17 mouse cellular contexts compared by ENCODE assay signal in the genomic region with DNA sequence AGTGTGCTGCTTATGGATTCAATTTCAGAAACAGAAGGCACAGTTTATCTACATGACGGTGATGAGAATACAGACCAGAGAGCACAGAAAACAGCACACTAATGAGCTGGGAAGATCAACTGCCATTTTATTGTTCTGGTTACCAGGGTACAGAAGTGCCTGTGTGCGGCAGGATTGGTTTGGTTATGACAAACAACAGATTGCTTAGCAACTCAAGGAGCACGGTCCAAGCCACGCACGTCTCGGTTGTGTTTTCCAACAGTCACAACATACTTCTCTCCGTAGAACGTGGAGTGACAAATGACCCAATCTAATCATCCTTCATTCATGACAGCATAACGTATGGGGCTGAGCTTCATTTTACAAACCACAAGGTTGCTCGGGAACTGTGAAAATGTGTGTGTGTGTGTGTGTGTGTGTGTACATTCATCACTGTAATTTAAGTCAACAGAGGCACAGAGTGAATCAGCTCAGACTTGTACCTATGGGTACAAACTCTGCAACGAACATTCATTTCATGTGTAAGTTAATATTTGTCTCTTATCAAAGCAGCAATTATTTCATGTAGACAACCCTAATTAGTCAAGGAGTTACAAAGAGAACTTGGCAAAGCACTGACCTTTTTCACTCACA.
DNase-seq lines count a peak whose midpoint lies in the region; ATAC-seq and TF ChIP-seq lines count a peak whose summit lies in the region.
"Had no signal": no experiment of that assay in that cellular context is flagged by ENCODE, and none has a peak within 500 bp of the region (broad histone marks: within the 10 kb centered on the region; RNA-seq: fewer than 3 reads in every experiment).

No protein-coding gene starts in this region.

- H3K4me1 ChIP-seq in hindbrain, embryonic 11.5 days (replicated peaks; ENCODE audit: control insufficient read depth, insufficient read depth, low read length): no peaks in the 10 kb centered on the region
- no peaks in the 10 kb centered on the region for H3K4me1 ChIP-seq in hindbrain, embryonic 10.5 days (replicated peaks)
- no peaks in the 10 kb centered on the region for H3K4me1 ChIP-seq in neural tube, embryonic 11.5 days (ENCODE audit: control insufficient read depth, insufficient read depth, low read length)
- no peaks in the 10 kb centered on the region for H3K4me1 ChIP-seq in neural tube, embryonic 15.5 days
- peaks cover 8% of the 10 kb centered on the region for H3K4me1 ChIP-seq in hindbrain, embryonic 13.5 days (replicated peaks)
- H3K4me1 ChIP-seq in stomach, postnatal 0 days (replicated peaks; ENCODE audit: control insufficient read depth, insufficient read depth): no peaks in the 10 kb centered on the region
- no peaks in the 10 kb centered on the region for H3K4me1 ChIP-seq in intestine, postnatal 0 days (replicated peaks; ENCODE audit: control insufficient read depth, insufficient read depth, low read length)
- H3K4me1 ChIP-seq: embryonic facial prominence, embryonic 13.5 days; limb, embryonic 15.5 days had no signal

- no peak for TF ChIP-seq EP300 in stomach, postnatal 0 days (optimal IDR thresholded peaks at IDR 0.05)

- no peak overlapping the region for H3K4me3 ChIP-seq in hindbrain, embryonic 11.5 days (ENCODE audit: low read depth, low read length)
- H3K4me3 ChIP-seq in hindbrain, embryonic 10.5 days: no peak overlapping the region
- H3K4me3 ChIP-seq in neural tube, embryonic 11.5 days (ENCODE audit: low read depth, low read length): no peak overlapping the region
- H3K4me3 ChIP-seq in neural tube, embryonic 15.5 days (replicated peaks): no peak overlapping the region
- H3K4me3 ChIP-seq in hindbrain, embryonic 13.5 days: no peak overlapping the region
- no peak overlapping the region for H3K4me3 ChIP-seq in stomach, postnatal 0 days (ENCODE audit: low read depth, low read length)
- H3K4me3 ChIP-seq in intestine, postnatal 0 days (ENCODE audit: low read depth, low read length): no peak overlapping the region
- H3K4me3 ChIP-seq: embryonic facial prominence, embryonic 13.5 days; limb, embryonic 15.5 days; neural tube, embryonic 13.5 days had no signal

- H3K36me3 ChIP-seq in hindbrain, embryonic 11.5 days (ENCODE audit: control insufficient read depth, insufficient read depth, low read length): no peaks in the 10 kb centered on the region
- no peaks in the 10 kb centered on the region for H3K36me3 ChIP-seq in hindbrain, embryonic 10.5 days
- no peaks in the 10 kb centered on the region for H3K36me3 ChIP-seq in neural tube, embryonic 11.5 days (ENCODE audit: control insufficient read depth, insufficient read depth, low read length)
- H3K36me3 ChIP-seq in neural tube, embryonic 15.5 days: no peaks in the 10 kb centered on the region
- no peaks in the 10 kb centered on the region for H3K36me3 ChIP-seq in hindbrain, embryonic 13.5 days
- H3K36me3 ChIP-seq in stomach, postnatal 0 days (ENCODE audit: control insufficient read depth, insufficient read depth, low read length): no peaks in the 10 kb centered on the region
- H3K36me3 ChIP-seq in intestine, postnatal 0 days (ENCODE audit: control insufficient read depth, insufficient read depth): no peaks in the 10 kb centered on the region
- H3K36me3 ChIP-seq: embryonic facial prominence, embryonic 13.5 days; limb, embryonic 15.5 days; neural tube, embryonic 13.5 days had no signal

- DNase-seq in hindbrain, embryonic 11.5 days (ENCODE audit: low spot score): no peak
- DNase-seq in hindbrain, embryonic 10.5 days (ENCODE audit: low spot score): no peak
- DNase-seq in neural tube, embryonic 11.5 days (ENCODE audit: low spot score): peak; percentile 11
- DNase-seq in stomach, postnatal 0 days (ENCODE audit: low spot score): peak; percentile 17
- no peak for DNase-seq in kidney, postnatal 36 days
- DNase-seq: adrenal gland, adult 8-10 months; cerebellum, adult 11-12 months; gastrocnemius, postnatal 10 days; kidney, adult 8-10 months; kidney, postnatal 25 days; liver, postnatal 0 days had no signal

- no peaks in the 10 kb centered on the region for H3K9me3 ChIP-seq in hindbrain, embryonic 11.5 days (ENCODE audit: control insufficient read depth, low read length)
- no peaks in the 10 kb centered on the region for H3K9me3 ChIP-seq in hindbrain, embryonic 10.5 days
- H3K9me3 ChIP-seq in neural tube, embryonic 11.5 days (ENCODE audit: control insufficient read depth, low read length): no peaks in the 10 kb centered on the region
- no peaks in the 10 kb centered on the region for H3K9me3 ChIP-seq in neural tube, embryonic 15.5 days (replicated peaks)
- H3K9me3 ChIP-seq in hindbrain, embryonic 13.5 days: no peaks in the 10 kb centered on the region
- no peaks in the 10 kb centered on the region for H3K9me3 ChIP-seq in stomach, postnatal 0 days (ENCODE audit: control insufficient read depth, low read length)
- H3K9me3 ChIP-seq in intestine, postnatal 0 days (ENCODE audit: control insufficient read depth): no peaks in the 10 kb centered on the region
- H3K9me3 ChIP-seq: embryonic facial prominence, embryonic 13.5 days; limb, embryonic 15.5 days; neural tube, embryonic 13.5 days had no signal

- TF ChIP-seq CTCF in stomach, postnatal 0 days (IDR thresholded peaks at IDR 0.05; ENCODE audit: low read depth): no peak
- no peak for TF ChIP-seq CTCF in intestine, postnatal 0 days (IDR thresholded peaks at IDR 0.05; ENCODE audit: low read depth)

- no peak overlapping the region for H3K27ac ChIP-seq in hindbrain, embryonic 11.5 days (ENCODE audit: low read depth, low read length)
- no peak overlapping the region for H3K27ac ChIP-seq in hindbrain, embryonic 10.5 days
- no peak overlapping the region for H3K27ac ChIP-seq in neural tube, embryonic 11.5 days (ENCODE audit: low read depth, low read length)
- H3K27ac ChIP-seq in neural tube, embryonic 15.5 days (replicated peaks): no peak overlapping the region
- H3K27ac ChIP-seq in hindbrain, embryonic 13.5 days: no peak overlapping the region
- no peak overlapping the region for H3K27ac ChIP-seq in stomach, postnatal 0 days (replicated peaks)
- no peak overlapping the region for H3K27ac ChIP-seq in intestine, postnatal 0 days (ENCODE audit: low read depth, low read length)
- H3K27ac ChIP-seq: embryonic facial prominence, embryonic 13.5 days; limb, embryonic 15.5 days; neural tube, embryonic 13.5 days had no signal

- H3K27me3 ChIP-seq in hindbrain, embryonic 11.5 days (ENCODE audit: control insufficient read depth, insufficient read depth, low read length): no peaks in the 10 kb centered on the region
- peaks cover 4% of the 10 kb centered on the region; the same call in 1 of the 2 replicates for H3K27me3 ChIP-seq in hindbrain, embryonic 10.5 days (ENCODE audit: insufficient read depth, poor library complexity, severe bottlenecking)
- no peaks in the 10 kb centered on the region for H3K27me3 ChIP-seq in neural tube, embryonic 11.5 days (ENCODE audit: control insufficient read depth, insufficient read depth, low read length)
- no peaks in the 10 kb centered on the region for H3K27me3 ChIP-seq in neural tube, embryonic 15.5 days (replicated peaks)
- no peaks in the 10 kb centered on the region for H3K27me3 ChIP-seq in hindbrain, embryonic 13.5 days
- no peaks in the 10 kb centered on the region for H3K27me3 ChIP-seq in stomach, postnatal 0 days (ENCODE audit: control insufficient read depth, insufficient read depth, low read length)
- H3K27me3 ChIP-seq in intestine, postnatal 0 days (replicated peaks; ENCODE audit: control insufficient read depth, insufficient read depth, low read length): no peaks in the 10 kb centered on the region
- H3K27me3 ChIP-seq: neural tube, embryonic 13.5 days had no signal

- ATAC-seq in hindbrain, embryonic 11.5 days (ENCODE audit: low FRiP score): peak; percentile 54
- ATAC-seq in neural tube, embryonic 11.5 days (ENCODE audit: insufficient read depth, low FRiP score, low TSS enrichment): no peak
- no peak; the same call in 1 of the 2 replicates for ATAC-seq in neural tube, embryonic 15.5 days (ENCODE audit: low FRiP score)
- peak; percentile 73 for ATAC-seq in hindbrain, embryonic 13.5 days (ENCODE audit: low FRiP score)
- peak; percentile 79; the same call in 1 of the 2 replicates for ATAC-seq in stomach, postnatal 0 days (ENCODE audit: low FRiP score, low TSS enrichment)
- no peak for ATAC-seq in intestine, postnatal 0 days
- ATAC-seq: liver, postnatal 0 days had no signal

- 69% methylated on average over 11 of the region's 11 CpGs for WGBS in hindbrain, embryonic 11.5 days
- 88% methylated on average over 11 of the region's 11 CpGs for WGBS in hindbrain, embryonic 10.5 days
- WGBS in neural tube, embryonic 11.5 days: 80% methylated on average over 11 of the region's 11 CpGs
- WGBS in neural tube, embryonic 15.5 days: 64% methylated on average over 11 of the region's 11 CpGs
- WGBS in hindbrain, embryonic 13.5 days: 53% methylated on average over 11 of the region's 11 CpGs
- 35% methylated on average over 11 of the region's 11 CpGs for WGBS in stomach, postnatal 0 days
- WGBS in intestine, postnatal 0 days: 63% methylated on average over 11 of the region's 11 CpGs

- H3K4me2 ChIP-seq in hindbrain, embryonic 11.5 days (replicated peaks; ENCODE audit: low read depth, low read length): no peak overlapping the region
- H3K4me2 ChIP-seq in neural tube, embryonic 11.5 days (ENCODE audit: low read depth): no peak overlapping the region
- H3K4me2 ChIP-seq in neural tube, embryonic 15.5 days: no peak overlapping the region
- H3K4me2 ChIP-seq in hindbrain, embryonic 13.5 days: no peak overlapping the region
- no peak overlapping the region for H3K4me2 ChIP-seq in stomach, postnatal 0 days (replicated peaks; ENCODE audit: low read depth)
- H3K4me2 ChIP-seq in intestine, postnatal 0 days (replicated peaks; ENCODE audit: low read depth): no peak overlapping the region
- H3K4me2 ChIP-seq: embryonic facial prominence, embryonic 13.5 days; limb, embryonic 15.5 days; neural tube, embryonic 13.5 days had no signal

- no peak overlapping the region for H3K9ac ChIP-seq in hindbrain, embryonic 11.5 days (ENCODE audit: low read depth, low read length)
- H3K9ac ChIP-seq in neural tube, embryonic 11.5 days (ENCODE audit: low read length): no peak overlapping the region
- H3K9ac ChIP-seq in neural tube, embryonic 15.5 days (replicated peaks): no peak overlapping the region
- H3K9ac ChIP-seq in hindbrain, embryonic 13.5 days: no peak overlapping the region
- H3K9ac ChIP-seq in stomach, postnatal 0 days (ENCODE audit: low read length): no peak overlapping the region
- no peak overlapping the region for H3K9ac ChIP-seq in intestine, postnatal 0 days (ENCODE audit: low read depth, low read length)
- H3K9ac ChIP-seq: embryonic facial prominence, embryonic 13.5 days; limb, embryonic 15.5 days; liver, postnatal 0 days; neural tube, embryonic 13.5 days had no signal

Comparison
In these comparisons a context has a peak if more than half of its experiments do, and no peak if none do; other contexts are left out.
1. ATAC-seq: peak in hindbrain, embryonic 11.5 days (single experiment), hindbrain, embryonic 13.5 days (single experiment) and stomach, postnatal 0 days (single experiment); none in neural tube, embryonic 11.5 days (single experiment), neural tube, embryonic 15.5 days (single experiment) and intestine, postnatal 0 days (single experiment).
2. DNase-seq: peak in neural tube, embryonic 11.5 days (single experiment) and stomach, postnatal 0 days (single experiment); none in hindbrain, embryonic 11.5 days (single experiment), hindbrain, embryonic 10.5 days (single experiment) and kidney, postnatal 36 days (0 of 2).